Mouse (Mus musculus): ENCODE results near the gene Nadk2. TPM values are rescaled to one million over a fixed set of nuclear protein-coding genes. Genes with fewer than 3 reads are reported as not detected.

Nadk2 gene
- polyA plus RNA-seq, 1 experiment from 2014 or later: 41.4 TPM

GRCm38 (mm10) chr15:9089136-9089720 lies 18.2 kb downstream of the Nadk2 start:
- no peak overlapping the region for H3K27ac ChIP-seq
- ATAC-seq (ENCODE audit: insufficient number of reproducible peaks, insufficient read depth, low FRiP score, low TSS enrichment): no peak
- H3K36me3 ChIP-seq: peaks cover 16% of the 10 kb centered on the region
- H3K4me1 ChIP-seq: peaks cover 4% of the 10 kb centered on the region
- H3K4me2 ChIP-seq (replicated peaks): no peak overlapping the region
- no peaks in the 10 kb centered on the region for H3K27me3 ChIP-seq
- 19% methylated on average over 2 of the region's 2 CpGs for WGBS
- no peaks in the 10 kb centered on the region for H3K9me3 ChIP-seq
- no peak overlapping the region for H3K9ac ChIP-seq
- no peak overlapping the region for H3K4me3 ChIP-seq

DNA sequence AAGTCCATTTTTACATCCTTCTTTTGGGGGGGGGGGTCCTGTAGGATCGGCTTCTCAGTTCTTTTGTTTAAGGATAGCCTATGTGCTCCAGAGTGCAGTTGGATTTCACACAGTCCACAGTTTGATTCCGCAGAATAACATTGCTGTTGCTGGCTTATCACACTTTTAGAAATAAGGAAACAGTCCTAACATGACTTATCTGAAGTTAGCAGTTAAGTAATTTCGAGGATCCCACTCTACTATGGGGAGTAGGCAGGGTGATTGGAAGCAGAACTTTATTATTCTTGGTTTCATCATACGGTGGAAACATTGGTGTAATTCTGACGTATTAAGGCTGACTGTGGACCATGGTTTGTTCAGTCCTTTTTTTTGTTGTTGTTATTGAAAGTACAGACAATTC lies 19.6 kb downstream of the Nadk2 start:
- no peak for ATAC-seq (ENCODE audit: insufficient number of reproducible peaks, insufficient read depth, low FRiP score, low TSS enrichment)
- Histone ChIP-seq H3K4me1 (peaks cover 10% of the 10 kb centered on the region), H3K27ac (no peak overlapping the region), H3K27me3 (no peaks in the 10 kb centered on the region), H3K4me2 (replicated peaks) (no peak overlapping the region), H3K9ac (no peak overlapping the region), H3K36me3 (peaks cover 13% of the 10 kb centered on the region), H3K9me3 (no peaks in the 10 kb centered on the region), H3K4me3 (no peak overlapping the region)
- WGBS: 93% methylated on average over 5 of the region's 5 CpGs

DNA sequence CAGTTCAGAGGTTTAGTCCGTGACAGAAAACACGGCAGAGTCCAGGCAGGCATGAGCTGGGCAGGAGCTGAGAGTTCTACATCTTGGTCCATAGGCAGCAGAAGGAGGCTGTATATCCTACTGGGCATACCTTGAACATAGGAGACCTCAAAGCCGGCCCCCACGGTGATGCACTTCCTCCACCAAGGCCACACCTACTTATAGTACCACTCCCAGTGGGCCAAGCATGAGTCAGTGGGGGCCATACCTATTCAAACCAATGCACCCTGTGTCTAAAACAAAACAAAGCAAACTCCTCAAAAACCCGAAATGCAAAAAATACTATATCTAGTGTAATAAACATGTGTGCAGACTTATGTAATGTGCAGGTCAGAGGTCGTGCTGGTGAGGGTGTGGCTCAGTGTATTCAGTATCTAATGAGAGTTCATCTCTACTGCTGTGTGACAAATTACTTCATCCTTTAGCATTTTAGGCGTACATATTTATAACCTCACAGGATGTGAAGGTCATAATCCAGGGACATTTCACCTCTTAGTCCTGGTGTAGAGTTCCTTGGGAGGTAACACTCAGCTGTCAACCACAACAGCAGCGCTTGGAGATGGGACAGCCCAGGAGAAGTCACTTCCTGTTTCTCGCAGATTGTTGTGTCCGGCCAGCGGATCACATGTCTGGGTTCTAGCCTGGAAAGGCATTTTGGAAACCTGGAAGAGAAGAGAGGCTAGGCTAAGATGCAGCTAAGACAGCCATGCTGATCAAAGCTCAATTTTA lies 22.7 kb downstream of the Nadk2 start:
- Histone ChIP-seq H3K4me1 (peaks cover 10% of the 10 kb centered on the region), H3K27me3 (no peaks in the 10 kb centered on the region), H3K27ac (no peak overlapping the region), H3K36me3 (peaks cover 24% of the 10 kb centered on the region), H3K9me3 (no peaks in the 10 kb centered on the region), H3K4me2 (replicated peaks) (peak overlapping the region; percentile 35), H3K9ac (no peak overlapping the region), H3K4me3 (no peak overlapping the region)
- WGBS: 63% methylated on average over 11 of the region's 11 CpGs
- no peak for ATAC-seq (ENCODE audit: insufficient number of reproducible peaks, insufficient read depth, low FRiP score, low TSS enrichment)

DNA sequence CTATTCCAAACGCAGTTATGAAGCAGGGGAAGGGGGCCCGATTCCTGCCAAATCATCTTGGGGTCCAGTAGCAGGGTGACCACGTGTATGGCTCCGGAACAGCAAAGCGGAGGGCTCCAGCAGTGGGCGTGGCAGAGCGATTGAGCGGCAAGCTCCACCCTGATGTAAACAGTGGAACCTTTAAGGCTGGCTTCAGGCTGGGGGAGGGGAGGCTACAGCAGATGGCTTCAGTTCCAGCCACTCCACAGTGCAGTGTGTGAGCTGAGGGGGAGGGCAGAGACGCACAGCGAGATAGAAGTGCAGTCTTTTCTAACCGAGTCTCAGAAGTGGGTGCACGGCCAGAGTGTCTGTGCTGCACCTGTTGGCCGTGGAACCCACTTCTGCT lies 23.3 kb downstream of the Nadk2 start:
- Histone ChIP-seq H3K9me3 (no peaks in the 10 kb centered on the region), H3K36me3 (peaks cover 24% of the 10 kb centered on the region), H3K4me3 (no peak overlapping the region), H3K9ac (no peak overlapping the region), H3K27me3 (no peaks in the 10 kb centered on the region), H3K4me1 (peaks cover 10% of the 10 kb centered on the region), H3K4me2 (replicated peaks) (peak overlapping the region; percentile 35), H3K27ac (no peak overlapping the region)
- WGBS: 10% methylated on average over 13 of the region's 13 CpGs
- peak; percentile 69 for ATAC-seq (ENCODE audit: insufficient number of reproducible peaks, insufficient read depth, low FRiP score, low TSS enrichment)

DNA sequence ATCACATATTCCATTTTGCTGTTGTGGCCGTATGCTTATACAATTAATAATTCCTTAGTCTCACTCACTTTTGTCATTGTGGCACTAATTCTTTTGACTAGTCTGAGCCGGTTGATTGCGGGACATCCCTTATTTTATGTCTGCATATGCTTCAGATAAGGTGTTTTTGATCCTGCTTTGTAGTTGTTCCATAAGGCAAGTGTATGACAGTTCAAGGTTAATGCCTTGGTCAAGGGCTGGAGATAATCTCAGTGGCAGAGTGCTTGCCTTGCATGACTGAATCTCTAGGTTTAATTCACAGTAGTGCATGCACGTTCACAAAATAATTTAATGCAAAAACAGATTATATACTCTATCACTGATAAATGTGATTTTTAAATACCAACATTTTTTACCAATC lies 25.8 kb downstream of the Nadk2 start:
- no peak for ATAC-seq (ENCODE audit: insufficient number of reproducible peaks, insufficient read depth, low FRiP score, low TSS enrichment)
- Histone ChIP-seq H3K9me3 (no peaks in the 10 kb centered on the region), H3K4me3 (no peak overlapping the region), H3K27ac (no peak overlapping the region), H3K4me2 (replicated peaks) (no peak overlapping the region), H3K27me3 (no peaks in the 10 kb centered on the region), H3K36me3 (peaks cover 43% of the 10 kb centered on the region), H3K4me1 (peaks cover 10% of the 10 kb centered on the region), H3K9ac (no peak overlapping the region)
- 91% methylated on average over 4 of the region's 4 CpGs for WGBS

- no peaks in the 10 kb centered on the region for H3K27me3 ChIP-seq
- no peak overlapping the region for H3K9ac ChIP-seq
- H3K36me3 ChIP-seq: peaks cover 55% of the 10 kb centered on the region
- no peak for ATAC-seq (ENCODE audit: insufficient number of reproducible peaks, insufficient read depth, low FRiP score, low TSS enrichment)
- no peak overlapping the region for H3K27ac ChIP-seq
- WGBS: 94% methylated on average over 10 of the region's 10 CpGs
- no peaks in the 10 kb centered on the region for H3K9me3 ChIP-seq
- no peaks in the 10 kb centered on the region for H3K4me1 ChIP-seq
- H3K4me2 ChIP-seq (replicated peaks): no peak overlapping the region
- no peak overlapping the region for H3K4me3 ChIP-seq
Observed at GRCm38 (mm10) chr15:9100446-9101077, 29.5 kb downstream of the Nadk2 start.

GRCm38 (mm10) chr15:9106303-9107074 lies 35.4 kb downstream of the Nadk2 start:
- H3K27ac ChIP-seq: no peak overlapping the region
- 90% methylated on average over 13 of the region's 13 CpGs for WGBS
- ATAC-seq (ENCODE audit: insufficient number of reproducible peaks, insufficient read depth, low FRiP score, low TSS enrichment): no peak

DNA sequence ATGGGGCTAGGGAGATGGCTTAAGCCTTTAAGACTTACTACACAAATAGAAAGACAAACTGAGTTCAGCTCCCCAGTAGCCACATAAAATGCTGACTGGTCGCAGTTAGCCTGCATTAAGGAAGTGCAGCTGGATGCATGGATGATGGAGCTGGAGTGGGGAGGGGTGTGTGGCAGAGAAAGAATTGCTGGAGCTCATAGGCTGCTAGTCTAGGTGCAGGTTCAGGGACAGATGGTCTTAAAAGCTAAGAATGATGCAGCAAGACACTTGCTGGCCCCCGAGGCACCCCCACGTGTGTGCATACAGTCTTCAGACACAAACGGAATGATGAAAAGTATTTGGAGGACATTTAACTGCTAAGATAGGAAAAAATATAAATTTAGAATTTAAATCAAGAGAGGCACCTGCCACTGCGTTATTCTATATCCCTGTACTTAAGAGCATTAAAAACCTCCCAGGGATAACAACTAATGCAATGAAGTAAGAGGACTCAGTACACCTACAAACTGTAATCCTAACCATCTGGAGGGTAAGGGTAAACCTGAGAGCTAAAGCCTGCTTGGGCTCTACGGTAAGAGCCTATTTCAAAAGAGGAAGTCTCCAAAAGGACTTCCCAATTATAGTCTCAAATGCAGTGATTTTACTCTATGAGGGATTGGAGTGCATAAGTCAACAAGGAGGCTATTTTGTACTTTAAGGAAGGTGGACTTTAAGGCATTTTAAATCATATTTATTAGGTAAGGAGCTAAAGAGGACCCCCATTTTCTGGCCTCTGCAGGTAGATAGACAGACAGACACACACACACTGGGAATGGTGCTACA lies 39.7 kb downstream of the Nadk2 start:
- Histone ChIP-seq H3K36me3 (peaks cover 58% of the 10 kb centered on the region), H3K9me3 (no peaks in the 10 kb centered on the region), H3K27ac (no peak overlapping the region), H3K4me2 (replicated peaks) (no peak overlapping the region), H3K9ac (no peak overlapping the region), H3K27me3 (no peaks in the 10 kb centered on the region), H3K4me1 (no peaks in the 10 kb centered on the region), H3K4me3 (no peak overlapping the region)
- WGBS: 77% methylated on average over 6 of the region's 6 CpGs
- no peak for ATAC-seq (ENCODE audit: insufficient number of reproducible peaks, insufficient read depth, low FRiP score, low TSS enrichment)

More at GRCm38 (mm10) chr15:9106303-9107074, 35.4 kb downstream of the Nadk2 start:
- H3K9me3 ChIP-seq: no peaks in the 10 kb centered on the region
- no peaks in the 10 kb centered on the region for H3K4me1 ChIP-seq
- H3K4me2 ChIP-seq (replicated peaks): no peak overlapping the region
- no peak overlapping the region for H3K4me3 ChIP-seq
- no peaks in the 10 kb centered on the region for H3K27me3 ChIP-seq
- H3K36me3 ChIP-seq: peaks cover 57% of the 10 kb centered on the region
- no peak overlapping the region for H3K9ac ChIP-seq

GRCm38 (mm10) chr15:9111648-9112047 lies 40.6 kb downstream of the Nadk2 start:
- no peak overlapping the region for H3K4me2 ChIP-seq (replicated peaks)
- H3K27ac ChIP-seq: no peak overlapping the region
- WGBS: 84% methylated on average over 3 of the region's 3 CpGs
- peaks cover 60% of the 10 kb centered on the region for H3K36me3 ChIP-seq
- no peak overlapping the region for H3K9ac ChIP-seq
- H3K4me3 ChIP-seq: no peak overlapping the region
- no peaks in the 10 kb centered on the region for H3K4me1 ChIP-seq
- no peaks in the 10 kb centered on the region for H3K9me3 ChIP-seq
- no peak for ATAC-seq (ENCODE audit: insufficient number of reproducible peaks, insufficient read depth, low FRiP score, low TSS enrichment)
- no peaks in the 10 kb centered on the region for H3K27me3 ChIP-seq

GRCm38 (mm10) chr15:9113556-9113955 lies 42.5 kb downstream of the Nadk2 start:
- no peaks in the 10 kb centered on the region for H3K4me1 ChIP-seq
- H3K27me3 ChIP-seq: no peaks in the 10 kb centered on the region
- no peak overlapping the region for H3K27ac ChIP-seq
- H3K36me3 ChIP-seq: peaks cover 62% of the 10 kb centered on the region
- H3K9ac ChIP-seq: no peak overlapping the region
- whole genome bisulfite sequencing: 80% methylated on average over 9 of the region's 9 CpGs
- no peak overlapping the region for H3K4me3 ChIP-seq
- no peak for ATAC-seq (ENCODE audit: insufficient number of reproducible peaks, insufficient read depth, low FRiP score, low TSS enrichment)
- no peaks in the 10 kb centered on the region for H3K9me3 ChIP-seq
- H3K4me2 ChIP-seq (replicated peaks): no peak overlapping the region

GRCm38 (mm10) chr15:9114131-9114530 lies 43.1 kb downstream of the Nadk2 start:
- Histone ChIP-seq H3K4me2 (replicated peaks) (no peak overlapping the region), H3K4me1 (no peaks in the 10 kb centered on the region), H3K36me3 (peaks cover 68% of the 10 kb centered on the region), H3K9me3 (no peaks in the 10 kb centered on the region), H3K27me3 (no peaks in the 10 kb centered on the region), H3K27ac (no peak overlapping the region), H3K9ac (no peak overlapping the region), H3K4me3 (no peak overlapping the region)
- 80% methylated on average over 4 of the region's 4 CpGs for WGBS
- no peak for ATAC-seq (ENCODE audit: insufficient number of reproducible peaks, insufficient read depth, low FRiP score, low TSS enrichment)
